Mouse (Mus musculus) heart, postnatal 36 days (tissue): ENCODE measurements around the gene Gigyf1. TPM values are rescaled to one million over a fixed set of nuclear protein-coding genes. Genes with fewer than 3 reads are reported as not detected.

Experiments
- DNase-seq, 2 experiments: peaks; one replicate each; pipeline ENCODE4 v3.0.0; 2021 to 2022
- intact Hi-C: fragments of 180-260 bp; cut with DNase I; formaldehyde crosslinking; loops from one replicate; pipeline ENCODE4 v1.15.1; 2025
- microRNA-seq, 2 experiments: library from miRNA; unstranded; fragments of <30 nt; microRNA quantifications; one replicate each; pipeline ENCODE4 v1.2.0; 2021; ENCODE audit warnings: borderline number of aligned reads in 2 of 2
- total RNA-seq, 2 experiments: library from RNA; stranded (reverse); gene quantifications; 2 replicates each; pipeline ENCODE4 v1.2.3; 2021

Gene Gigyf1
- total RNA-seq, 2 experiments from 2014 or later = 29.5 to 35.4 TPM

DNA sequence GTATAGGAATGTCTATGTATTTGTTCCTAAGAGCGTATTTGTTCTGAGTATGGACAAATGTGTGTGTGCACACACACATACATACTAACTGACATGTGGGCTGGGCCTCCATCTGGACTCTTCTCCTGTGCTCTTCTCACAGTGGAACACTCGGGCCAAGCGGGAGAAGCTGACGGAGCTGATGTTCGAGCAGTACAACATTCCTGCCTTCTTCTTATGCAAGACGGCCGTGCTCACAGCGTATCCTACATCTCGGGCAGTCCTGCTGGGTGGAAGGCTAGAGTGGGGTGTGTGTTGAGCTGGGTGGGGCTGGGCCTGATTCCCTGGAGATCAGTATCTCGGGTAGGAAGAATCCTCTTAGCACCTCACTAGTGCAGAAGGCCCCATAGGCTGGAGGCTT lies 44.6 kb downstream of the Gigyf1 start:
- intact Hi-C loops = no loop called here
- DNase-seq = no peak

DNA sequence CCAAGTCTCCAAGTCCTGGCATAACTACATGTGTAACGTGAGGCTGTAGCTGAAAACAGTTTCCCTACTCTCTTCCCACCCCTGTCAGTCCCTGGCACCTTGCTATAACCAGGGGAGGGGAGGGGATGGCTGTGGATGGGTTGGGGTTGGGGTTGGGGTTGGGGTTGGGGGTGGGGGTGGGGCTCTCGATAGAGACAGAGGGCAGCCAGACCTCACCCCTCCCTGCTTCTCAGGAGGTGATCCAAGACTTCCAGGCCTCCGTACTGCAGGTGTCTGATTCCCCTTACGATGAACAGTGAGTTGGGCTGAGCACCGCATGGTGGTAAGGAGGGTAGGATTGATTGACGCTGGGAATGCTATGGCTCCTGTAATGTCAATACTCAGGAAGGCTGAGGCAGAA lies 47.4 kb downstream of the Gigyf1 start:
- DNase-seq = no peak
- intact Hi-C loops = no loop called here

DNA sequence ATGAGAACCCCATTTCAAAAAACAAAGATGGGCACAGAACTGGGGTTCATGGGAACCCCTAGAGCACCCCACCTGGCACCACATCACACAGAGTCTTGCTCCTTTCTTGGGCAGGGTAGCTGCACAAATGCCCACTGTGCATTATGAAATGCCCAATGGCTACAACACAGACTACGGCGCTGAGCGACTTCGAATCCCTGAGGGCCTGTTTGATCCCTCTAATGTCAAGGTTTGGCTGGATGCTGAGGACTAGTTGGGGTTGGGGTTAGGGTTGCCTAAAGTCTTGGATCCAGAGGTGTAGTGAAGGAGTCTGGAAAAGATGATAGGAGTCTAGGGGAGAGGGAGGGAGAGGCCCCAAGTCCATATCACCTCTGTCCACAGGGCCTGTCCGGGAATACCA lies 48.1 kb downstream of the Gigyf1 start:
- intact Hi-C loops = no loop called here
- DNase-seq = no peak

DNA sequence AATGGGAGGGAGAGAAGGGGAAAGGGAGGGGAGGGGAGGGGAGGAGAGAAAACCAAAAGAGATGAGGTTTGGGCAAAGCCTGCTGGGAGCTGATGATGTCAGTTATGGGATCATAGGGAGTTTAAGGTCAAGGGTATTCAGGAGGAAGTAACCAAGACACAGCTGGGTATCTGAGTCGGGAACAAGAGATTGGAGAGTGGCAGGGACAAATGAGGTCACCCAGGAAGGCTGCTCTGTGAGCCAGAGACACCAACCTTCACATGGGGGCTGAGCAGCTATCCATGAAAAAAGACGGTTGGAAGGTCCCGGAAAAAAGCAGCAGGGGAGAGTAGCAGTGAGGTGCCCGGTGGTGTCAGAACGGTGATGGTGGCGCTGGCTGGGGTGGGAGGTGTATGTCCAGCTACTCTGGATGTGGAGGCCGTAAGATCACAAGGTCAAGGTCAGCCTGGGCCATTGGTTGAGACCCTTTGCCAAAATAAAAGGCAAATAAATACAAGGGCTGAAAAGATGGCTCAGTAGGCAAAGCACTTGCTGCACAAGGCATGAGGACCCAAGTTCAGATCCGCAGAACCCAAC lies 50.0 kb downstream of the Gigyf1 start:
- no peak for DNase-seq
- intact Hi-C loops = no loop called here

DNA sequence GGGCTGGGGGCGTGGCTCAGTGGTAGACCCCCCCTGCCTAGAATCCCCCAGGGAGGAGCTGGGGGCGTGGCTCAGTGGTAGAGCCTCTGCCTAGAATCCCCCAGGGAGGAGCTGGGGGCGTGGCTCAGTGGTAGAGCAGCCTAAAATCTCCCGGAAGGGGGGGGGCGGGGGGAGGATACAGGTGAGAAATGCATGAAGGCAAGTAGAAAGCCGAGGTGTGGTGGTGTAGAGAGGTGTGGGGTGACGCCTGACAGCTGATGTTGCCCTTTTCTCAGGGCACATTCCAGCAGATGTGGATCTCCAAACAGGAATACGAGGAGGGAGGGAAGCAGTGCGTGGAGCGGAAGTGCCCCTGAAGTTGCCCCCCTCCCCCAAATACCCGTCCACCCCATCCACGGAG lies 50.7 kb downstream of the Gigyf1 start:
- no peak for DNase-seq
- intact Hi-C loops = no loop called here

DNA sequence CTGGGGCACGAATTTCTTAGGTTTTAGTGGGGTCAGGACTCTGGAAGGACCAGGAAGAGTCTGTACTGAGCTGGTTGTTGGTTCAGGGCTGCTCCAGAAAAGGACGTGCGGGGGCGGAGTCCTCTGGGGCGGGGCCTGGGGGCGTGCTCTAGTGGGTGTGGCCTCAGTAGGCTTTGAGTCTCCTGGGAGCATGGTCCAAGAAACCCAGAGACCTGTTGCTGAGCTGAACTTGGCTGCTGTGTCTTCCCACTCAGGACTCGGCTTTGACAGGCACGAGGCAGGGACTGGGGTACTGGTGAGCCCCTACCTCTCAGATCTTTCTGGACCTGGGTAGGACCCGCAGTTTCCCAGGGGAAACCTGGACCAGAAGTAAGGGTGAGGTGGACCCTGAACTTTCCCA lies 51.3 kb downstream of the Gigyf1 start, which contains the start of gene Tfr2:
Gene Tfr2 (plus strand): TSS at position 176 of the 400 bp plus-strand sequence.
- DNase-seq = peak; percentile 37 to 51
- intact Hi-C loops = no loop called here

DNA sequence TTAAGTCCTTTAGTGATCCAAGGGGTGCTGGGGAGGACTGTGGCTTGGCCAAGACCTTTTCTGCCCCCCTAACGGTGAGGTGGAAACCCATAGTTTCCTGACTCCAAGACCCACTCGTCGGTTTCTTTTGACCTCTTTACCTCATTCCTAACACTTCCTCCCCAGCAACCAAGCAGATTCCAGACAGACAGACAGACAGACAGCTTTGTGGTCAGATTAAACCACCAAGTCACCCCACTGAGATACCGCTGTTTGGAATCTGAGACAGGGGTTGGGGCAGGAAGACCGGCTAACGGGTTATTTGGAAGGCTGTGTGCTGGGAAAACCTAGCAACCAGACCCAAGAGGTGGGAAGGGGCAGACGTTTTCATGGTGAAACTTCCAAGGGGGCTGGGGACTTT lies 51.8 kb downstream of the Gigyf1 start:
- DNase-seq = no peak
- intact Hi-C loops = no loop called here

DNA sequence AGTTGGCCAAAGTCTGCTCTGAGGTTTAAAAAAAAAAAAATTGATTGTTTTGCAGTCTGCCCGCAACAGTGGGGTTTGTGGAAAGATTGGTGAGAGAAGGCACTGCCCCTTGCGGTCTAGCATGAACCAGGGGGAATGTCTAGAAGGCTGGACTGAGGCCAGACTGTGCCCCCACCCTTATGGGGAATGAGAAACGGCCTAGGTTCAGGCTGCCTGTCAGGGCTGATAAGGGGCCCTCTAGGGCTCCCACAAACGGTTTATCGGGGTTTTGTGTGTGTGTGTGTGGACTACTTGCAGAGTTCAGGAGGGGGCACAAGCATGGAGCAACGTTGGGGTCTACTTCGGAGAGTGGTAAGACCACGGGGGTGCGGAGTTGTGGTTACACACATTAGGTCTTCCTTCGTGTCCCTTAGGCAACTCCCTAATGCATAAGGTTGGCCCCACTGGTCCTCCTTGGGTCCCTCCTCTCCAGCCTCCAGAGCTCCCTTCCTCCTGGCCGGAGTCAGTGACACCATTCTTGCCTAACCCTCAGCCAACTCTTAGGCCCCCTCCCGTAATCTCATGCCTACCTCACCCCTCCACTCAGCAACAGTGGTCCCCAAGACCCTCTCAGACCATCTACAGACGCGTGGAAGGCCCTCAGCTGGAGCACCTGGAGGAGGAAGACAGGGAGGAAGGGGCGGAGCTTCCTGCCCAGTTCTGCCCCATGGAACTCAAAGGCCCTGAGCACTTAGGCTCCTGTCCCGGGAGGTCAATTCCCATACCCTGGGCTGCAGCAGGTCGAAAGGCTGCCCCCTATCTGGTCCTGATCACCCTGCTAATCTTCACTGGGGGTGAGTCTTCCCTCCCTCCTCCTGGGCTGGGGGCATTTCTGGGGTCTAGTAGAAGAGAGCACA lies 52.6 kb downstream of the Gigyf1 start:
- intact Hi-C loops = no loop called here
- no peak for DNase-seq

DNA sequence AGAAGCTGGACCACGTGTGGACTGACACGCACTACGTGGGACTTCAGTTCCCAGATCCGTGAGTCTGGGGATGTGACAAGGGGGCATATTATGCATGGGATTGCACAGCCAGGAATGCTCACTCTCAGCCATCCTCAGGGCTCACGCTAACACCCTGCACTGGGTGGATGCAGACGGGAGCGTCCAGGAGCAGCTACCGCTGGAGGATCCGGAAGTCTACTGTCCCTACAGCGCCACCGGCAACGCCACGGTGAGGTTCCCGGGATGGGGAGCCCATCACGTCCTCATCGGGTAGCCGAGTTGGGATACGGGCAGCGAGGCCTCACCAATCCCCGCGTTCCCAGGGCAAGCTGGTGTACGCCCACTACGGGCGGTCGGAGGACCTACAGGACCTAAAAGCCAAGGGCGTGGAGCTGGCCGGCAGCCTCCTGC lies 56.1 kb downstream of the Gigyf1 start:
- peak; percentile 34 to 47 for DNase-seq
- intact Hi-C loops = no loop called here

Small RNA genes within 50 kb of the gene (microRNA-seq; reads per million reads assigned to microRNA genes)
- 0 reads per million in 2 experiments for gene Mir6418

Other genes with a start within 250 kb of the Gigyf1 start
- gene Ache, start 231.0 kb upstream of the Gigyf1 start, total RNA-seq = 1 to 10 TPM; 2.9 to 3.1 TPM
- gene Ufsp1, start 223.9 kb upstream of the Gigyf1 start, total RNA-seq = 1 to 10 TPM; 8.5 to 9.0 TPM
- gene Srrt, start 210.9 kb upstream of the Gigyf1 start, total RNA-seq = 10 to 100 TPM; 58.3 to 62.6 TPM
- 10 to 100 TPM; 11.1 to 14.3 TPM for gene Trip6, start 204.1 kb upstream of the Gigyf1 start, total RNA-seq
- gene Slc12a9, start 185.0 kb upstream of the Gigyf1 start, total RNA-seq = 1 to 10 TPM; 2.0 to 3.6 TPM
- 10 to 100 TPM; 55.6 to 64.8 TPM for gene Ephb4, start 168.4 kb upstream of the Gigyf1 start, total RNA-seq
- not detected for gene Zan, start 41.5 kb upstream of the Gigyf1 start, total RNA-seq
- 10 to 100 TPM; 13.1 to 14.1 TPM for gene Pop7, start 16.0 kb upstream of the Gigyf1 start, total RNA-seq
- not detected for gene Epo, start 14.7 kb downstream of the Gigyf1 start, total RNA-seq
- 100 to 1,000 TPM; 245 to 248 TPM for gene Gnb2, start 15.0 kb downstream of the Gigyf1 start, total RNA-seq
- not detected for gene Actl6b, start 35.0 kb downstream of the Gigyf1 start, total RNA-seq
- not detected for gene Tfr2, start 51.3 kb downstream of the Gigyf1 start, total RNA-seq
- gene Mospd3, start 82.5 kb downstream of the Gigyf1 start, total RNA-seq = 10 to 100 TPM; 16.5 to 16.8 TPM
- gene Pcolce, start 95.2 kb downstream of the Gigyf1 start, total RNA-seq = 10 to 100 TPM; 58.1 to 65.1 TPM
- under 1 TPM; 0.16 to 0.31 TPM for gene Fbxo24, start 110.5 kb downstream of the Gigyf1 start, total RNA-seq
- gene Lrch4, start 110.6 kb downstream of the Gigyf1 start, total RNA-seq = 10 to 100 TPM; 18.4 to 20.5 TPM
- gene Gm20605, start 110.6 kb downstream of the Gigyf1 start, total RNA-seq = 1 to 10 TPM; 3.9 to 4.9 TPM
- gene Sap25, start 122.8 kb downstream of the Gigyf1 start, total RNA-seq = 1 to 10 TPM; 1.2 to 1.7 TPM
- gene Irs3, start 127.2 kb downstream of the Gigyf1 start, total RNA-seq = under 1 TPM; 0.14 to 0.75 TPM
- gene Agfg2, start 166.2 kb downstream of the Gigyf1 start, total RNA-seq = 10 to 100 TPM; 11.6 to 18.3 TPM
- gene Nyap1, start 223.1 kb downstream of the Gigyf1 start, total RNA-seq = 1 to 10 TPM in 1 of 2 experiments, under 1 TPM in 1; 0.81 to 1.1 TPM
- gene Tsc22d4, start 227.2 kb downstream of the Gigyf1 start, total RNA-seq = 100 to 1,000 TPM; 260 to 268 TPM